Mouse (Mus musculus): ENCODE measurements around the gene Gprc5b. TPM values are rescaled to one million over a fixed set of nuclear protein-coding genes. Genes with fewer than 3 reads are reported as not detected.
A peak's percentile ranks its signal among the peaks of the same experiment; 100 is the strongest.

The Gprc5b gene
- polyA plus RNA-seq, 1 experiment from 2014 or later = 11.3 TPM

- peaks cover 45% of the 10 kb centered on the region; the same call in 1 of the 2 replicates for H3K36me3 ChIP-seq
- 79% methylated on average over 5 of the region's 5 CpGs for WGBS
- no peak overlapping the region for H3K4me2 ChIP-seq (replicated peaks)
- H3K9me3 ChIP-seq (replicated peaks) = no peaks in the 10 kb centered on the region
- H3K9ac ChIP-seq = no peak overlapping the region
- H3K4me3 ChIP-seq (replicated peaks) = no peak overlapping the region
- no peak for ATAC-seq (ENCODE audit: insufficient number of reproducible peaks, low FRiP score, low TSS enrichment, low read depth)
- H3K4me1 ChIP-seq = 0 out of 2 replicates have a peak, but pooled peaks cover 9% of the 10 kb centered on the region
- H3K27ac ChIP-seq (replicated peaks) = no peak overlapping the region
- H3K27me3 ChIP-seq = no peaks in the 10 kb centered on the region
Observed at GRCm38 (mm10) chr7:118972306-118972705, 22.7 kb downstream of the Gprc5b start.

- Histone ChIP-seq H3K4me1 (0 out of 2 replicates have a peak, but pooled peaks cover 6% of the 10 kb centered on the region), H3K9ac (no peak overlapping the region), H3K4me2 (replicated peaks) (no peak overlapping the region), H3K36me3 (peaks cover 39% of the 10 kb centered on the region; the same call in 1 of the 2 replicates), H3K27ac (replicated peaks) (no peak overlapping the region), H3K9me3 (replicated peaks) (no peaks in the 10 kb centered on the region), H3K4me3 (replicated peaks) (no peak overlapping the region), H3K27me3 (no peaks in the 10 kb centered on the region)
- no peak for ATAC-seq (ENCODE audit: insufficient number of reproducible peaks, low FRiP score, low TSS enrichment, low read depth)
- 79% methylated on average over 8 of the region's 8 CpGs for WGBS
Observed at GRCm38 (mm10) chr7:118971499-118971898, 23.5 kb downstream of the Gprc5b start.

GRCm38 (mm10) chr7:118968870-118969269, 26.1 kb downstream of the Gprc5b start:
- Histone ChIP-seq H3K4me1 (no peaks in the 10 kb centered on the region), H3K27me3 (no peaks in the 10 kb centered on the region), H3K9me3 (replicated peaks) (no peaks in the 10 kb centered on the region), H3K36me3 (peaks cover 24% of the 10 kb centered on the region; the same call in 1 of the 2 replicates), H3K4me3 (replicated peaks) (no peak overlapping the region), H3K27ac (replicated peaks) (no peak overlapping the region), H3K9ac (no peak overlapping the region), H3K4me2 (replicated peaks) (no peak overlapping the region)
- WGBS = 87% methylated on average over 3 of the region's 3 CpGs
- no peak for ATAC-seq (ENCODE audit: insufficient number of reproducible peaks, low FRiP score, low TSS enrichment, low read depth)

DNA sequence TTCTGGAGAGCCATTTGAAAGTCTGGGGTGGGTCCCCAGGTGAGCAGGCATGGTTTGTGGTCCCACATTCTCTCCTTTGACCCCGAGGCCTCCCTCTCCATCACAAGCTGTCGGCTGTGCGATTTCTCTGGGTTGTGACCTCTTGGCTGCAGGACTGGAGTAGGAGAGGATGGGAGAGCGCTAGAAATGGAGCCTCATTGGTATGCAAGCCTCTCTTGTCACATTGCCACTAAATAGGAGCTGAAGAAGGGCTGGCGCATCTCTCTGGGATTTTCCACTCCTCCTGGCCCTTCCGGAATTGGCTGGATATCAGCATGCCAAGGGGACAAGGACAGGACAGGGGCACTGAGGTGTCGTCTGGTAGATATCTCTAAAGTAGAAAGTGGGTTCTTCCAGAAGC, 29.8 kb downstream of the Gprc5b start:
- Histone ChIP-seq H3K27ac (replicated peaks) (no peak overlapping the region), H3K9ac (no peak overlapping the region), H3K4me1 (no peaks in the 10 kb centered on the region), H3K4me2 (replicated peaks) (no peak overlapping the region), H3K4me3 (replicated peaks) (no peak overlapping the region), H3K9me3 (replicated peaks) (no peaks in the 10 kb centered on the region), H3K36me3 (no peaks in the 10 kb centered on the region), H3K27me3 (no peaks in the 10 kb centered on the region)
- WGBS = 41% methylated on average over 7 of the region's 7 CpGs
- ATAC-seq (ENCODE audit: insufficient number of reproducible peaks, low FRiP score, low TSS enrichment, low read depth) = no peak

DNA sequence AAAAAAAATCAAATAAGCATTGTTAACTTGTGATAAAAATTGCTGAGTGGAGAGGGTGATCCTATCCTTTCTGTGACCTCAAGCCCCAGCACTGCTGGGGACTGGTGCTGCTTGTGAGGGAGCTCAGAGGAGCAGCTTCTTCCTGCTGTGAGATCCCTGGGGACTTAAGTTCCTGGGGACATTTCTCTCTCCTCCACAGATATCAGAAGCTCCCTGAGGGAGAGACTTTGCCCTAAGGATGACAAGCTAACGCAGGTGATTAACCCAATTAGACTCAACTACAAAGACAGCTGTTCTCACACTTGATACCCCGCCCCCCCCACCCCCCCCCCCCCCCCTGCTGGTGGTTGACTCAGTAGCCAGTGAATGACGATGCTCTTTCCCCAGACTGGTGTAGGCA, 30.2 kb downstream of the Gprc5b start:
- WGBS = 4% methylated on average over 3 of the region's 3 CpGs
- Histone ChIP-seq H3K36me3 (no peaks in the 10 kb centered on the region), H3K9me3 (replicated peaks) (no peaks in the 10 kb centered on the region), H3K4me2 (replicated peaks) (no peak overlapping the region), H3K4me1 (no peaks in the 10 kb centered on the region), H3K9ac (no peak overlapping the region), H3K4me3 (replicated peaks) (no peak overlapping the region), H3K27ac (replicated peaks) (no peak overlapping the region), H3K27me3 (no peaks in the 10 kb centered on the region)
- ATAC-seq (ENCODE audit: insufficient number of reproducible peaks, low FRiP score, low TSS enrichment, low read depth) = no peak

DNA sequence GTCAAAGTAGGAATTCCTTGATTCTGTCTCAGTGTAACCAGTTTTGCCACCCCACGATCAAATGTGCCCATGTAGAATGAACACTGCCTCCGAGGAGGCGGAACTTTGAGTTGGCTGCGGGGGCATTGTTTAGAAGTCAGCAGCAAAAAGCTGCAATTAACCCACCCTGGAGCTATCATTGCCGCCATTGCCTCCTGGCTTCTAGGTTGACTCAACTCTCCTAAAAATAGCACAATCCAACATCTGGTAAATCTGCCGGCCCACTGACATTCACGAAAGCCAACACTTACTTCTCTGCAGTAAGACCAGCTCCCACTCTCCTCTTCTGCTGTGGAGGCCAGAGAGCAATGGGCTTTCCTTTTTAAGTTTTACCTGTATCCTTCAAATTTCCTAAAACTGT, 35.8 kb downstream of the Gprc5b start:
- Histone ChIP-seq H3K4me2 (replicated peaks) (no peak overlapping the region), H3K4me1 (0 out of 2 replicates have a peak, but pooled peaks cover 5% of the 10 kb centered on the region), H3K27ac (replicated peaks) (no peak overlapping the region), H3K9me3 (replicated peaks) (no peaks in the 10 kb centered on the region), H3K27me3 (no peaks in the 10 kb centered on the region), H3K4me3 (replicated peaks) (no peak overlapping the region), H3K9ac (no peak overlapping the region), H3K36me3 (no peaks in the 10 kb centered on the region)
- 40% methylated on average over 7 of the region's 7 CpGs for WGBS
- no peak for ATAC-seq (ENCODE audit: insufficient number of reproducible peaks, low FRiP score, low TSS enrichment, low read depth)

DNA sequence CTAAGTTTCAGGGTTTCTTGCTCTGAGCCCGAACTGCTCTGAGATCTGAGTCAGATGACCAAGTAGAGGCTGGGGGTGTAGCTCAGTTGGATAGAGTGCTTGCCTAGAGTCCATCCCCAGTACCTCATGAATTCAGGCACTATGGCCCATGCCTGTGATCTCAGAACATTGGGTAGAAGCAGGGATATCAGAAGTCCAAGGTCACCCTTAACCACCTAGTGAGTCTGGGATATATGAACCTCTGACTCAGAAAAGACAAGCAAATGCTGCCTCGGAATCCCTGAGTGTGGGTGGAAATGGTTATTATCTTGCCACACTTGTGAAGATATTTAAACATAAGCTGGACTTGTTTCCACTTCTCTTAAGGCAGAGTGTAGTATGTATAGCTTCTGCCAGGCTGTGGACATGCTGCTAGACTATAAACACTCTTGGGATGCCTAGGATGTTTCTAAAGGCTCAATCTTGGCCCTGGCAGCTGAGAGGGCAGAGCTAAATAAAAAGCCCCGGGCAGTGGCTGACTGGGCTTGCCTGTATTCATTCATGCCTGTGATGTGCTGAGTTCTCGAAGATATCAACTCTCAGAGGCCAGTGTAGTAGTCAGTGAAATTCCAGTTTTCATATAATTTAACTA, 38.3 kb downstream of the Gprc5b start:
- Histone ChIP-seq H3K9me3 (replicated peaks) (no peaks in the 10 kb centered on the region), H3K4me2 (replicated peaks) (no peak overlapping the region), H3K27me3 (no peaks in the 10 kb centered on the region), H3K4me1 (0 out of 2 replicates have a peak, but pooled peaks cover 5% of the 10 kb centered on the region), H3K9ac (no peak overlapping the region), H3K36me3 (no peaks in the 10 kb centered on the region), H3K4me3 (replicated peaks) (no peak overlapping the region), H3K27ac (replicated peaks) (no peak overlapping the region)
- ATAC-seq (ENCODE audit: insufficient number of reproducible peaks, low FRiP score, low TSS enrichment, low read depth) = 0 out of 2 replicates have a peak, but pooled peaks have one; percentile 63
- 66% methylated on average over 4 of the region's 4 CpGs for WGBS

- WGBS = 90% methylated on average over 1 of the region's 1 CpGs
- ATAC-seq (ENCODE audit: insufficient number of reproducible peaks, low FRiP score, low TSS enrichment, low read depth) = no peak
- 0 out of 2 replicates have a peak, but pooled peaks cover 5% of the 10 kb centered on the region for H3K4me1 ChIP-seq
- no peak overlapping the region for H3K4me2 ChIP-seq (replicated peaks)
- H3K9me3 ChIP-seq (replicated peaks) = no peaks in the 10 kb centered on the region
- H3K4me3 ChIP-seq (replicated peaks) = no peak overlapping the region
- H3K9ac ChIP-seq = no peak overlapping the region
- H3K27ac ChIP-seq (replicated peaks) = no peak overlapping the region
- no peaks in the 10 kb centered on the region for H3K27me3 ChIP-seq
- H3K36me3 ChIP-seq = no peaks in the 10 kb centered on the region
Observed at GRCm38 (mm10) chr7:118954968-118955367, 40.0 kb downstream of the Gprc5b start.

GRCm38 (mm10) chr7:118953626-118954282, 41.3 kb downstream of the Gprc5b start:
- H3K27ac ChIP-seq (replicated peaks) = no peak overlapping the region
- no peaks in the 10 kb centered on the region for H3K27me3 ChIP-seq
- no peak for ATAC-seq (ENCODE audit: insufficient number of reproducible peaks, low FRiP score, low TSS enrichment, low read depth)
- no peak overlapping the region for H3K4me3 ChIP-seq (replicated peaks)
- no peaks in the 10 kb centered on the region for H3K36me3 ChIP-seq
- no peaks in the 10 kb centered on the region for H3K4me1 ChIP-seq
- H3K4me2 ChIP-seq (replicated peaks) = no peak overlapping the region
- H3K9ac ChIP-seq = no peak overlapping the region
- H3K9me3 ChIP-seq (replicated peaks) = no peaks in the 10 kb centered on the region
- 61% methylated on average over 11 of the region's 11 CpGs for WGBS

GRCm38 (mm10) chr7:118949749-118950148, 45.3 kb downstream of the Gprc5b start:
- H3K9ac ChIP-seq = no peak overlapping the region
- no peaks in the 10 kb centered on the region for H3K4me1 ChIP-seq
- no peak for ATAC-seq (ENCODE audit: insufficient number of reproducible peaks, low FRiP score, low TSS enrichment, low read depth)
- 31% methylated on average over 7 of the region's 7 CpGs for WGBS
- H3K27me3 ChIP-seq = no peaks in the 10 kb centered on the region
- no peaks in the 10 kb centered on the region for H3K36me3 ChIP-seq
- no peaks in the 10 kb centered on the region for H3K9me3 ChIP-seq (replicated peaks)
- no peak overlapping the region for H3K4me2 ChIP-seq (replicated peaks)
- H3K27ac ChIP-seq (replicated peaks) = no peak overlapping the region
- no peak overlapping the region for H3K4me3 ChIP-seq (replicated peaks)

GRCm38 (mm10) chr7:118948677-118949282, 46.2 kb downstream of the Gprc5b start:
- Histone ChIP-seq H3K4me1 (no peaks in the 10 kb centered on the region), H3K4me3 (replicated peaks) (no peak overlapping the region), H3K27ac (replicated peaks) (no peak overlapping the region), H3K9ac (no peak overlapping the region), H3K27me3 (no peaks in the 10 kb centered on the region), H3K4me2 (replicated peaks) (no peak overlapping the region), H3K36me3 (no peaks in the 10 kb centered on the region), H3K9me3 (replicated peaks) (no peaks in the 10 kb centered on the region)
- 67% methylated on average over 2 of the region's 2 CpGs for WGBS
- no peak for ATAC-seq (ENCODE audit: insufficient number of reproducible peaks, low FRiP score, low TSS enrichment, low read depth)
